Mouse (Mus musculus) ES-Bruce4 (cell line): ENCODE measurements around the gene Gm4201. TPM values are rescaled to one million over a fixed set of nuclear protein-coding genes. Genes with fewer than 3 reads are reported as not detected.
"Not testable (repeated sequence)": the region's sequence is repeated elsewhere in the genome, so short reads cannot be mapped to it uniquely, and the experiment has no call there.

ENCODE experiments used
- H3K27ac ChIP-seq: 2 replicates; pipeline ENCODE4 v1.5.1; 2012; ENCODE audit warnings: low read length, inconsistent platforms; ENCODE audit not compliant: insufficient read depth
- H3K27me3 ChIP-seq: 2 replicates; pipeline ENCODE4 v1.6.1; 2012; ENCODE audit warnings: mild to moderate bottlenecking, low read length, inconsistent platforms; ENCODE audit not compliant: control insufficient read depth, poor library complexity, insufficient read depth, severe bottlenecking
- H3K36me3 ChIP-seq: 2 replicates; pipeline ENCODE4 v1.6.1; 2012; ENCODE audit warnings: inconsistent platforms, mild to moderate bottlenecking, low read length, moderate library complexity; ENCODE audit not compliant: control insufficient read depth, poor library complexity, insufficient read depth, severe bottlenecking
- H3K4me1 ChIP-seq: one replicate; pipeline ENCODE4 v1.8.1; 2011; ENCODE audit warnings: low read length; ENCODE audit not compliant: control insufficient read depth, insufficient read depth
- H3K4me3 ChIP-seq: 2 replicates; pipeline ENCODE4 v1.5.1; 2011; ENCODE audit warnings: low read depth, mild to moderate bottlenecking, low read length
- H3K9ac ChIP-seq: 2 replicates; pipeline ENCODE4 v1.6.1; 2012; ENCODE audit warnings: low read depth, mild to moderate bottlenecking, inconsistent platforms; ENCODE audit not compliant: poor library complexity, severe bottlenecking
- H3K9me3 ChIP-seq: replicated peaks from 2 replicates; pipeline ENCODE4 v1.6.1; 2012; ENCODE audit warnings: mild to moderate bottlenecking, low read length, inconsistent platforms; ENCODE audit not compliant: control insufficient read depth, poor library complexity, insufficient read depth, severe bottlenecking
- polyA plus RNA-seq: library from polyadenylated mRNA; stranded (reverse); fragments of >200 nt; gene quantifications from 2 replicates; pipeline ENCODE4 v1.2.4, GENCODE M21; 2011; ENCODE audit warnings: low read depth; ENCODE audit not compliant: missing spikeins, insufficient read depth, insufficient read length

The Gm4201 gene
- polyA plus RNA-seq = not detected in 2 replicates

- H3K27ac ChIP-seq, H3K9ac ChIP-seq, H3K4me1 ChIP-seq: not testable (repeated sequence)
Measured at GRCm38 (mm10) chr7:22565243-22565642, at the start of gene Gm4201. TSS of gene Gm4201 (minus strand) at chr7:22565343.

GRCm38 (mm10) chr7:22588027-22588426 is 22.9 kb upstream of the Gm4201 start, which contains the start of gene Gm4565:
TSS of gene Gm4565 (minus strand) at chr7:22588127.
- not testable (repeated sequence) for H3K4me1 ChIP-seq, H3K4me3 ChIP-seq, H3K9me3 ChIP-seq

More at GRCm38 (mm10) chr7:22565243-22565642, at the start of gene Gm4201:
- H3K27me3 ChIP-seq, H3K36me3 ChIP-seq, H3K4me3 ChIP-seq, H3K9me3 ChIP-seq: not testable (repeated sequence)

GRCm38 (mm10) chr7:22534787-22535186 is 30.4 kb downstream of the Gm4201 start, which contains the start of gene Gm8677:
TSS of gene Gm8677 (minus strand) at chr7:22534887.
- not testable (repeated sequence) for H3K36me3 ChIP-seq, H3K27ac ChIP-seq, H3K27me3 ChIP-seq, H3K9me3 ChIP-seq, H3K4me1 ChIP-seq, H3K4me3 ChIP-seq, H3K9ac ChIP-seq

More at GRCm38 (mm10) chr7:22588027-22588426, 22.9 kb upstream of the Gm4201 start, which contains the start of gene Gm4565:
- not testable (repeated sequence) for H3K9ac ChIP-seq, H3K36me3 ChIP-seq, H3K27me3 ChIP-seq, H3K27ac ChIP-seq

GRCm38 (mm10) chr7:22522667-22523066 is 42.5 kb downstream of the Gm4201 start, which contains the start of gene Vmn1r152:
TSS of gene Vmn1r152 (plus strand) at chr7:22522967.
- not testable (repeated sequence) for H3K9me3 ChIP-seq, H3K27ac ChIP-seq, H3K4me3 ChIP-seq, H3K36me3 ChIP-seq, H3K4me1 ChIP-seq, H3K9ac ChIP-seq, H3K27me3 ChIP-seq

Other genes with a start within 250 kb of the Gm4201 start
- not detected in 2 replicates for gene Gm4187, start 235.6 kb downstream of the Gm4201 start, polyA plus RNA-seq
- not detected in 2 replicates for gene Gm8660, start 194.3 kb downstream of the Gm4201 start, polyA plus RNA-seq
- not detected in 2 replicates for gene Vmn1r148, start 151.8 kb downstream of the Gm4201 start, polyA plus RNA-seq
- not detected in 2 replicates for gene Vmn1r149, start 127.1 kb downstream of the Gm4201 start, polyA plus RNA-seq
- gene Gm10665, start 101.3 kb downstream of the Gm4201 start, polyA plus RNA-seq = not detected in 2 replicates
- gene Vmn1r151, start 65.7 kb downstream of the Gm4201 start, polyA plus RNA-seq = not detected in 2 replicates
- not detected in 2 replicates for gene Vmn1r152, start 42.4 kb downstream of the Gm4201 start, polyA plus RNA-seq
- not detected in 2 replicates for gene Gm8677, start 30.5 kb downstream of the Gm4201 start, polyA plus RNA-seq
- not detected in 2 replicates for gene Gm4565, start 22.8 kb upstream of the Gm4201 start, polyA plus RNA-seq
- not detected in 2 replicates for gene Vmn1r155, start 92.7 kb upstream of the Gm4201 start, polyA plus RNA-seq
- not detected in 2 replicates for gene Gm8693, start 127.0 kb upstream of the Gm4201 start, polyA plus RNA-seq
- gene Gm4567, start 154.4 kb upstream of the Gm4201 start, polyA plus RNA-seq = not detected in 2 replicates
- gene Vmn1r157, start 196.4 kb upstream of the Gm4201 start, polyA plus RNA-seq = not detected in 2 replicates
- not detected in 2 replicates for gene Vmn1r158, start 225.4 kb upstream of the Gm4201 start, polyA plus RNA-seq